Mouse (Mus musculus): ENCODE measurements around the gene Plxnb3.
A peak's percentile ranks its signal among the peaks of the same experiment; 100 is the strongest.
"Not testable (repeated sequence)": the region's sequence is repeated elsewhere in the genome, so short reads cannot be mapped to it uniquely, and the experiment has no call there.

Plxnb3 gene

GRCm38 (mm10) chrX:73756334-73757140 lies at the start of gene Plxnb3:
Gene Plxnb3, plus strand, starts transcription at chrX:73757090.
- no peak for DNase-seq (ENCODE audit: low spot score)

- peak; percentile 22 for DNase-seq (ENCODE audit: low spot score)
Observed at GRCm38 (mm10) chrX:73715476-73716108, 41.3 kb upstream of the Plxnb3 start.

- DNase-seq (ENCODE audit: low spot score) = peak; percentile 93
Observed at GRCm38 (mm10) chrX:73716109-73716661, 40.7 kb upstream of the Plxnb3 start, which contains the start of the genes Bcap31 and Abcd1. Gene Bcap31, minus strand, starts transcription at chrX:73716175. Gene Abcd1, plus strand, starts transcription at chrX:73716597.

- DNase-seq (ENCODE audit: low spot score) = peak; percentile 51
Observed at GRCm38 (mm10) chrX:73716709-73717545, 40.0 kb upstream of the Plxnb3 start.

GRCm38 (mm10) chrX:73717667-73718066 lies 39.2 kb upstream of the Plxnb3 start:
- DNase-seq (ENCODE audit: low spot score) = no peak

- DNase-seq (ENCODE audit: low spot score) = no peak
Observed at GRCm38 (mm10) chrX:73718271-73718670, 38.6 kb upstream of the Plxnb3 start.

GRCm38 (mm10) chrX:73718686-73719362 lies 38.1 kb upstream of the Plxnb3 start:
- no peak for DNase-seq (ENCODE audit: low spot score)

GRCm38 (mm10) chrX:73730908-73731307 lies 26.0 kb upstream of the Plxnb3 start:
- DNase-seq (ENCODE audit: low spot score) = no peak

- DNase-seq (ENCODE audit: low spot score) = no peak
Observed at GRCm38 (mm10) chrX:73738155-73738554, 18.7 kb upstream of the Plxnb3 start.

- no peak for DNase-seq (ENCODE audit: low spot score)
Observed at GRCm38 (mm10) chrX:73739151-73739550, 17.7 kb upstream of the Plxnb3 start.

- not testable (repeated sequence) for DNase-seq (ENCODE audit: low spot score)
Observed at GRCm38 (mm10) chrX:73739841-73740240, 17.0 kb upstream of the Plxnb3 start.

- DNase-seq (ENCODE audit: low spot score) = no peak
Observed at GRCm38 (mm10) chrX:73744774-73745481, 12.0 kb upstream of the Plxnb3 start.

GRCm38 (mm10) chrX:73748977-73749376 lies 7.9 kb upstream of the Plxnb3 start:
- no peak for DNase-seq (ENCODE audit: low spot score)

GRCm38 (mm10) chrX:73758611-73759290 lies 1.9 kb downstream of the Plxnb3 start:
- DNase-seq (ENCODE audit: low spot score) = no peak

GRCm38 (mm10) chrX:73765311-73765710 lies 8.4 kb downstream of the Plxnb3 start:
- no peak for DNase-seq (ENCODE audit: low spot score)

- no peak for DNase-seq (ENCODE audit: low spot score)
Observed at GRCm38 (mm10) chrX:73767267-73767666, 10.4 kb downstream of the Plxnb3 start.

- no peak for DNase-seq (ENCODE audit: low spot score)
Observed at GRCm38 (mm10) chrX:73774168-73774760, 17.4 kb downstream of the Plxnb3 start, which contains the start of gene Srpk3. Gene Srpk3, plus strand, starts transcription at chrX:73774405.

- DNase-seq (ENCODE audit: low spot score) = no peak
Observed at GRCm38 (mm10) chrX:73774802-73775483, 18.1 kb downstream of the Plxnb3 start.

- DNase-seq (ENCODE audit: low spot score) = no peak
Observed at GRCm38 (mm10) chrX:73782227-73782626, 25.3 kb downstream of the Plxnb3 start.
